Mouse (Mus musculus) CD4-positive helper T cell, adult 2 months (primary cell): ENCODE data around the gene Car10.

Experiments
- DNase-seq: peaks from one replicate; pipeline ENCODE4 v3.0.0-alpha.2; 2012; ENCODE audit warnings: low read depth, missing footprints, low spot score

Gene Car10

DNA sequence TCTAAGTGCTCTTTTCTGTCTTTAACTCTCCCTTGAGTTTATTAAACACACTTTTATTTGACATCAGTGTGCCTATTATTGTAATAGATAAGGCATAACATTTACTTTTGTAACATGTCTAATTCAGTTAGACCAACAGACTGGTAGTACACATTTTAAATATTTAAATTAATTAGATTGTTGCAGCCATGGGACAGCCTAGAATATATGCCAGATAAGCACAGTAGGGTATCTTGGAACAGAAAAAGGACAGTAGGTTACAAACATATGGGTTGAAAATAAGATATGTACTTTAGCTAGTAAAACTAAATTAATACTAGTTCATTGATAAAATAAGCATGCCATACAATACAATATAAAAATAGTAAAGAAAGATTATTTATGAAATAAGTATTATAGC is 74.6 kb downstream of the Car10 start:
- DNase-seq = no peak

DNA sequence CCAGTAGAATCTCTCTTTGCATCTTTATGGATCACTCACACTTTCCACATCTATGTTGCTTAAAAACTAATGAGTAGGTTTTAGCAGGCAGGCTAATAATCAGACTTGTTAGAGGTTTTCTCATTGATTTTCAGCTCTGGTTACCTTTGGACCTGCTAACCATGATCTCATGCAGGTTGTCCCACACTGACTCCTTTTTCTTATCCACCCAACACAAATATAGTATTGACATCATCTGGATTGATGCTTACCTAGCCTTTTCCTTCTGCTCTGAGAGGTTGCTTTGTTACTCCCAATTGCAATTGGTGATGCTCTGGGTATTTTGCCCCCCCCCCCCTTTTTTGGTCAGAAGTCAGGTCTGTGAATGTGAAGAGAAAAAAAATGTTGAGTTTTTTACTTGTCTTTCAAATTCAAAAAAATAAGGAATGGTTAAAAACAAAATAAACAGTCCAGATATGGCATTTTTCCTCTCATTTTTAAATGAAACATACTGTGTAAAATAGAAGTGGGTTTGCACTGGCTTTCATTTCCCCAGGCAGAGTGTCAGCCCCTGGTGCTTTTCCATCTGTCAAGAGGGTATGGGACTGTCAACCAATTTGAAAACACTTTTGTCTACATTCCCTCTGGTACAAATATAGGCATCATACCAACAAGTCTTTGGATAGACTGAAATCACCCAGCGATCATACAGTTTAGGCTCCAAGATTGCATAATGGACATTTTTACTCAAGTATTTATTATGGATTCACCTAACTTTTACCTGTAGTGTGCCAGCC is 75.9 kb downstream of the Car10 start:
- DNase-seq = no peak

DNA sequence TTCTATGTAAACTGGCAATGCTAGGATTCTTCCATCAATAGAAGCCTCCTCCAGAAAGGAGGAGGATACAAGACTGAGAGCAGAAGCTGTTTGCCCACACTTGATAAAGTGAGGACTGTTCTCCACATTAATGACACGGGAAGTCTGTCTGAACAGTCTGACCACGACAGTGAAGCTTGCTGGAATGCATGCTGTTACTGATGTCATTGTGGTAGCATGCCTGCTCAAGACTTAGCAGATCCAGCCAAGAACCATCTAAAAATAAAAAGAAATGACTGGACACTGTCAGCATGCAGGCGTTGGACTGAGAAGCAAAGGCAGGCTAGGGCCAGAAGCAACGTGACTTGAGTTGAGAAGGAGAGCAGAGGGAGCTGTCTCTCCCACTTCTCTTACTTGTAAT is 87.6 kb downstream of the Car10 start:
- no peak for DNase-seq

DNA sequence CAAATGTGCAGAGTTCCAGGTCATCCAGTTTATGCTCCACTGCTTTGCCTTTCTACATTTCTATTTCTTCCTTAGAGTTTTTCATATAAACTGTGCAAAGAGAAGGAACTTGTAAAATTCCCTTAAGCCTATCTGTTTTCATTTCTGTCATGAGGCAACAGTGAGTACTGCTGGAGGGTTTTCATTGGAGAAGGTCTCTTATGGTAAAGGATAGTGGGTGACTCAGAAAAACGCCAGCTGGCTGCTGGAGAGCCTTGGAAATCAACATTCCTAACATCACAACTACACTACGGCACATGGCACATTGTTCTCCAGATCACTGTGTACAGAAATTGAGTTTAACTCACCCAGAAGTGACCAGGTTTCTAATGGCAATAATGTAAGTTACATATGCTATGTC is 88.3 kb downstream of the Car10 start:
- no peak for DNase-seq

DNA sequence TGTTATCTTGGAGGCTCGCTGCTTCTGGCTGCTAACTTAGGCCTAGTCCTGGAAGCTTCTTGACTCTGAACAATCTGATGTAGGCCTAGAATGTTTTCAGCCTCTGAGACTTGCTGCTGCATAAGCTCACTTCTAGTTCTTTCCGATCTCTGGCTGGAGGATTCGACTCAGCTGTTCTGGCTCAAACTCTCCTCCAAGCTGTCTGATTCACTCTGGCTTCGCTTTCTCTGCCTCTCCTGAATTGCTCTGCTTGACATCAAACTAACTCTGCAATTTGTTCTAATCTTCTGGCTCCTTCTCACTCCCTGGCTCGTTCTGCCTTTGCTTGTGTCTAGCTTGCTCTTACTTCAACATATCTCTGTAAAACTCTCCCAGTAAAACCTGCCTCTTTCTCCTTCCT is 90.8 kb downstream of the Car10 start:
- DNase-seq = no peak

DNA sequence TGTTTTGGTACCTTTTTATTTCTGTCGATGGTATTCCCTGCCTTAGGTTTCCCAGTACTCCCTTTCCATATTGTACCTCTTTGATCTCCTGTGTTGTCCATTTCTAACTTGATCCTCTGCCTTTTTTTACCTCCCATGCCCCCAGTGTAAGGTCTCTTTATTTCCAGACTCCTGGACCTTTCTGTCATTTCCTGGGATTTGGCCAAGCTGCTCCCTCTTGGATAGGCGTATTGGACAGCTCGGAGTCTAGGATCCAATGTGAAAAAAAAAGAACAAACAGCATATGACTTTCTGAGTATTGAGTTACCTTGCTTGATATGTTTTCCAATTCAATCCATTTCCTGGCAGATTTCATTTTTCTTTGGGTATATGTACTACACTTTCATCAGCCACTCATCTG is 102.2 kb downstream of the Car10 start:
- DNase-seq = no peak

DNA sequence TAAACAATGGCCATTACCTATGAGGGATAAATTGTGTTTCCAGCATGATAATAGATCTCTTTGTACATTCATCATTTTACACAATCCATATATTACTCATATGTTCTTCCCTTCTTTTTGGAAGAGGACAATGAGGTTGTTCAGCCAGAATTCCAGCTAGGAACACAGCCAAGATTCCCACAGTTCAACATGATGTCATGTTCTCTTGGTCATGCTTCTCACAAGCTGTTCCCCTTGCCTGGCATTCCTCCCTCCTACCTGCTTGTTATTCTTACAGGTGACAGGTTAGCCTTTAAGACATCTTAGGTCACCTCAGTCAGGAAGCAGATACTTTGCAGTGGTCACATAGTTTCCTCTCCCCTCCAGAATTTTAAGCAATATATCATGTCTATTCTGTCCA is 119.6 kb downstream of the Car10 start:
- DNase-seq = no peak

DNA sequence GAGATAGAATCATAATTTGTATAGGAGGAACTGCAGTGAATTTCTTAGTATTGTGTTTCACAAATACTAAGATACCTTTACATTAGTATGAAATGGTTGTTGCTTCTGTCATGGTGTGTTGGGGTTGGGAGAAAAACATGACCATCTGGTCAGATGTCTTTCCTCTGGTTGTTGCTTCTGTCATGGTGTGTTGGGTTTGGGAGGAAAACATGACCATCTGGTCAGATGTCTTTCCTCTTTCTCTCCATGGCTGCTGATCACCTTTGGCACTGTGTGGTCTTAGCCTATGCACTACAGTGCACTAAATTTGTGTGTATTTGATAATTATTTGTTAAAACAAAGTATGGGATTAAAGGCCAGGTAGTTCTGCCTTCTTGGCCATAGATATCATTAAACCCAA is 132.2 kb downstream of the Car10 start:
- no peak for DNase-seq

DNA sequence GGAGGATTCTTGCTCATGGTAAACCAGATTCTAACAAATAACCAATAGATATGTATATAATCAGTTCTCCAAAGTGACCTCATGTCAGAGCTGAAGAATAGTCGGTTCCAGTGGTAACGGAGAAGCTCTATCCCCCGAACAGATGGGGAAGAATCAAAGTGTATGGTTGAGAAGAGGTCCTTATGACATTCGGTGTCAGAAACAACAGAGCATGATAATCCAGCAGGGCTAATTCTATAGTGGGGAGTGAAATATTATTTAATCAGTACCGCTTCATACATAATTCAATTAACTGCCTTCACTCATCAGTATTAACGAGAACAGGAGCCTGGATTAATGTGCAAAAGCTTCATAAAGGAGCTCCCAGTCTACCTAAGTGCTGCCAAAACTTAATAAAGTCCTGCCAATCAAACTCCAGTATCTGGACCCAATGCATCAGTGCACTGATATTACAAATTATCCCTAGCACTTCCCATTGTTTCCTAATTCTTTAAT is 152.0 kb downstream of the Car10 start:
- DNase-seq = no peak

DNA sequence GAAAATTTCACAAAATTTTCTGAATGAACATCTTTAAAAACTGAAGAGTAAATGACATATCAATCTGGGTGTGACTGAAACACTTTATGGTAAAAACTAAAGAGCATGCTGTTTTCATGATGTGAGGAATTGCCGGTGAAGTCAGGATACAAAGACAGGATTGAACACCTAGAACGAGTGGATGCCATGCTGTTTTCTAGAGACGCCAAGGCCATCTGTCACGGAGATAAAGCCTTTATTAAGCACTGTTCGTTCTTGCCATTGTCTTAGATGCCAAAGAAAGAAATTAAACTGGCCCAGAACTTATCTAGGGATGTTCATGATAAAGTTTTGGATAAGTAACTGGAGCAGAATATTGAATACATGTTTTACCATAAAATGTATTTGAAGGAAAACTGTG is 153.9 kb downstream of the Car10 start:
- no peak for DNase-seq

DNA sequence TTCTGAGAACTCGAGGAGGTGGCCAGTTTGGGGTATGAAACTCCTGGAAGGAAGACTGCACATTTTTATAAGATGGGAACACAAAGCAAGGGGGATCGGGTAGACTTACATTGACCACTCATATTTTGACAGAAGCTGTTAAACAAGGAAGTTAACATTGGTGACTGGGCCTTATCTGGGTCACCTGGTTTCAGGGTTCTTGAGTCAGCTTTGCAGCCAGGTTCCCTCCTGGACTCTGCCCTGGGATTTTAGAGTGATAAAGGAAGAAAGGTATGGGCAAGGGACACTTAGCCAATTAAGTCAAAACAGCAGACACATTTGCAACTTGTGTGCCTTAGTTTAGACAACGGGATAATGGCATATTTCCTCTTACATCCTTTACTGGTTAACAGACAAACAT is 166.2 kb downstream of the Car10 start:
- no peak for DNase-seq

DNA sequence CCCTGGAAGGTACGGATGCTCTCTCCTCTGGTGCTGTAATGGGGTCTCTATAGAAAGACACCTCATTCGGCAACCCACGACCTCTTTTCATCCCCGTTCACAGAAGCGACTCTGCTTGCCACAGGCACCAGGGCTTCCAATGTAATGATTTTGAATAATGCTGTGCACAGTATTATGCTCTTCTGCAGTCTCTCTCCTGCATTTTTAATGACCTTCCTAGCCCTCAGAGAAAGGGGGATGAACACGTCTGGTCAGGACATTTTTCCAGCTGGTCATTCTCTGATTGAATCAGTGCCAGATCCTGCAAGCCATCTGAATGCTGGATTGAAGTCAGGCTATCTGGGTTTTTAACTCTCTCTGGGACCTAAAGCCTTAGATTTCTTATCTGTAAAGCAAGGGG is 174.2 kb downstream of the Car10 start:
- no peak for DNase-seq

DNA sequence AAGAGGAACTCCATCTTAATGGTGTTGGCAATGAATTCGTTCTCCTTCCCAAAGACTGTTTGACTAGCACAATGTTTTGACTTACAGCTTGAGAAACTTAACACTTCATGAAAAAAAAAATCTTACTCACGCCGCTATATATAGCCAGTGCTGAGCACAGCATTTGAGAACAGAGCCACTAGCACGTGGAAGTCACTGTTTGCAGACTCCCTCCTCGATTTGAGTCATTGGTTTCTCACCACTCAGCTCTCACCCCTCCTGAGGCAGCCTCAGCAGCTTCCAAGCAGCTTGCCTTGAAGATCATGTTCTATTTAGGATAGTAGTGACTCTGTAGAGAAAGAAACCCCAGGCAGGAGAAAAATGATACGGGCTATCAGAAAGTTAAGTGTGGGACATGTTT is 176.1 kb downstream of the Car10 start:
- DNase-seq = no peak

DNA sequence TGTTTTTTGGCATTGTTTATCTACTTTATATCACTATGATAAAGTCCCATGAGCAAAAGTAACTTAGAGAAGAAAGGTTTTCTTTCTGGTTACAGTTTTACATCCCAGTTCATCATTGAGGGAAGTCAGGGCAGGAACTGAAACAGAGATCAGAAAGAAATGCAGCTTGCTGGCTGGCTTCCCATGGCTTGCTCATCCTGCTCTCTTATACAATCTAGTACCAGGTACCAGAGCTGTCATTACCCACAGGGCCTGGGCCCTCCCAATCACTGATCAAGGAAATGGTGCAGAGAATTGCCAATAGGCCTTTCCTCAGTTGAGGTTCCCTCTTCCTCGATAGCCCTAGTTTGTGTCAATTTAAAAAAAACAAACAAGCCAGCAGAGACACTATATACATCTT is 195.8 kb downstream of the Car10 start:
- DNase-seq = no peak

DNA sequence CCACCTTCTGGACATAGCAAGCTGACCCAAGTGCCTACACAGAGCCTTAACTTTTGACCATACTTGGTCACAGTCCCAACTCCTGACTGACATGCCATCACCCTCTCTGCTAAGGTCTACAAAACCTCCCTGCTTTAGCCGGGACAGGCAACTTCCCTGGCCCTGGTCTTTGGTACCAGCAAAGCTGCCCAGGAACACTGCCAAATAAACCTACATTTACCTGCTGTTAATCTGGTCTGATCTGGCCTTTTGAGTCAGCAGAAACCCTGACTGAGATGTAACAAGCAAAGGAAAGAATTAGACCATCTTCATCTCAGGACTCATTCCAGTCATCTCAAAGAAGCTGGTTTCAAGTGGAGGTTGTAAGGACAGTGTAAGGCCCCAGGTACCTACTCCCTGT is 212.2 kb downstream of the Car10 start:
- DNase-seq = no peak

DNA sequence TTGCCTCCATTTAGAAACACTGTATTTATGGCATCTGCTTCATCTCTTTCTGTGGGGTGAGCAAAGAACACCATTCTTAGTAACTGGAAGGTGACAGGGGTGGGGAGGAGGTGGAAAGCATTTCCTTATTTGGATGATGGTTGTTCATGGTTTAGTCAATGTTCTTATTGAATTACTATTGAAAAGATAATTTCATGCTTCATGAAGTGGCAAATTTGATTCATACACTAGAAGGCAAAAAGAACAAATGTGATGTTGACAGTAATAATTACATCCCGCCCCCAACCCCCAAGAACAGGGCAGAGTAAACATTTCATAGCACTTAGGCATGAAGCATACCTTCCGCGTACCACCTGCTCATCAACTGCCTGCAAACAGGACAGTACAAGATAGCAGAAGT is 239.9 kb downstream of the Car10 start:
- no peak for DNase-seq

DNA sequence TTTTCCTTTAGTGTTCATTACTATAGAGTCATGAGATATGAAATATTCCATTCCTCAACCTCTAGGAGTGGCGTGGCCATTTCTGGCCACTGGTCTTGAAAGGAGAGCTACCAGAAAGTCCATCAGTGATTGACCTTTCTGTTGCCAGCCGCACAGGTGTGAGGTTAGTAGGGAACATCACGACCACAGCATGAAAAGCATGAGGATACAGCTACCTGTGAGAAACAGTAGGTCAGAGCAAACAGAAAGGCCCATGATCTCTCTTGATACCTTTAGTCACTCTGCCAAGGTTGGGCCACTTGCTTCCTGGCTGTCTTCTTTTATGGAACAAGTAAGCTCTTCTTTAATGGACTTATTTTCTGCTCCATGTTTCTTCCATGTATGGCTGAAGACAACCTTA is 246.1 kb downstream of the Car10 start:
- no peak for DNase-seq

DNA sequence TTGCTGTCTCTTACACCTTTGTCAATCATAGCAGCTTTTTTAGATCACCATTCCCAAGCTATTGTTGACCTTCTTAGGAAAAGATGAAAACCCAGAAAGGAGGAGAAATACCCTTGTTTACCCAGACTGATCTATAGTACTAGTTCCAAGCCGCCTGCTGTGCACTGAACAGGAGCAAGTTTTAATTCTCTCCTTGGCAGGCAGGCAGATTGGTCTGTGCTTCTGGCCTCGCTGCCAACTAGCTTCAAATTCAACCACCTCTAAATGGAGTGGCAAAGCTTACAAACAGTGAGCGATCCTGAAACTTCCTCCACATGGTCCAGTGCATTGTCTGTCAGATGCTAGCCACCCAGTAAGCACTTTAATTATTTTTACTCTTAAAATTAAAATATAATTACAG is 247.0 kb downstream of the Car10 start:
- no peak for DNase-seq

DNA sequence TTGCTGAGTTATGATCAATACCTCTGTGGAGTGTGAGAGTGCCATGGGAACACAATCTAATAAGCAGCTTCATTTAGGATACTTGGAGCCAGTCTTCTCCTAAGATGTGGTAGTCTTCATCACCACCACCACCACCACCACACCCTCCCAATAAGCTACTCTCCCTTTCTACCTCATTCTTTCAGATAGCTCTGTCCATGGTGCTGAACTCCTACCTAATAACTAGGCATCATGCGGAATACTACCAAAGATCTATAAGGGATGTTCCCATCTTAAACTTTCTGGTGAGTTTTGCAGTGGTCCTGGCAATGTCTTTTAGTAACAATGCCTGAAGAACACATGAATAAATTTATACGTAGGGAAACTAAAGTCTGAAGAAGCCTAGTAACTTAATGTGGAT is 263.7 kb downstream of the Car10 start:
- DNase-seq = no peak

DNA sequence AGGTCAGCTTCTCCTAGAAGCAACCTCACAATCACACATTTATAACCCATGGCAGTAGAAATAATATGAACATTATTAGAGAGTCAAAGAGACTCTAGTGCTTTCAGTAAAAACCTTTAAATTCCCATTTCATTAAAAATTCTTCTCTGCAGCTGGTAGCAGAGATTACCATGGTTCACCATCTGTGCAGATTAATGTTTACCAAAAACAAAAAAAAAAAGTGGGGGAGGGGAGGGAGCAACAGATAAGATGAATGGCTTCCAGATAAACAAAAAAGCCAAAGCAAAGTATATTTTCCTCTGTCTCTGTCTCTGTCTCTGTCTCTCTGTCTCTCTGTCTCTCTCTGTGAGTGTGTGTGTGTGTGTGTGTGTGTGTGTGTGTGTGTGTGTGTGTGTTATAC is 266.3 kb downstream of the Car10 start:
- no peak for DNase-seq

DNA sequence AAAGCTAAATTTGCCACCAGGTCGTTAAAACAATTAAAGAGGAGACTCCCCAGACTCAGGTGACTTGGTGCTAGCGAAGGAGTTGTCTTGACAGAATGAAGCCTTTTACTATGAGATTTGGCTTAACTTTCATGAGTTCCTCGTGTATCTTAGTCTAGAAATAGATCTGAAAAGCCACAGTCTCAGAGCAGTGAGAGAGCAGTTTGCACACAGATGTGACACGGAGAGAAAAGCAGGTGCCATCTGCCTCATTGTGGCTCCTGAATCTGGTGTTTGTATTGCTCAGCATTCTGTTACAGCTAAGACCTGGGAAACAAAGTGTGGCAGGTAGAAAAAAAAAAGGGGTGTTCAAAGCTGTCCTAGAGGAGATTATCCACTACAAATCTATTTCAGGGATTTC is 269.4 kb downstream of the Car10 start:
- DNase-seq = no peak

DNA sequence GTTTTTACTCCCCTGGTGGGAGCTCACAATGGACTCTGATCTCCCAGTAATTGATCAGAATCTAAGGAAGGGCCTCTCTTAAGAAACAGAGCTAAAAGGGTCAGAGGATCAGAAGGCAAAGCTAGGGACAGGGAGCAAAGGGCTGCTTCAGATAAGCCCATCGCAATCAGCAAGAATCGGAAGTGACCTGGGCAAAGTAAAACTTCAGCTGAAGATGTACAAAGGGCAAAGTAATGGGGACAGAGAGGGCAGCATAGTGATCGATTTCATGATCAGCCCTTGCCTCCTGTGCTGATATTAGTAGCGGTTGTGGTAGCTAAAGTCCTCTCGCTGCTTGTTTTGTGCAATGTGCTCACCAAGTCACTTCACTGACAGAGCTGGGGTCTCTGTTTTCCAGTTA is 269.9 kb downstream of the Car10 start:
- no peak for DNase-seq

DNA sequence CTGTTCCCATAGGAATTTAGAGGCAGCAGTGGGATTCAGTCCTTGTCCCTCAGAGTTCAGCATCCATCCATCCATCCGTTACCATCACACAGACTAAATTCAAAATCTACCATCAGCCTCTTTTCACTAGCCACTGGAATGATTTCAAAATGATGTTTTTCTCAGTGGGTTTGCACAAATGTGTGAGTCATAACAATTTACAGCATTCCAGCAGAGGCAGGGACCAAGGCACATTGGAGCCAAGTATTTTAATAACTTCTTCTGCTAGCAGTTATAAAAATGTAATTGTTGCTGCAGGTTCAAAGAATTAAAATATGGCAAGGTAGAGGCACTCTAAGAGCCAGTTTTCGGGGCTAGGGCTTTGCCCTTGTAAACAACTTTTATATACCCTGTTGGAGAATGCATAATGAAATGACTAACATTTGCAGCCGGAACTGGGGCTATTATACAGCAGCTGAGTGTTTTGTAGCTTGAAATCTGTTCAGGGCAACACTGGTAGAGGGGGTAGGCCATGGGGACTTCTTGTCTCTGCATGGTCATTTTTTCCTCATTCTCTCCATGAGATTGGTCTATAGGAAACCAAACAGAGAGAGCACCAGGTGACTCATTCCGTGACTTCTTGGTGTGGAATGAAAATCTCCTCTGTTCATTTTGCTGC is 276.0 kb downstream of the Car10 start:
- no peak for DNase-seq

DNA sequence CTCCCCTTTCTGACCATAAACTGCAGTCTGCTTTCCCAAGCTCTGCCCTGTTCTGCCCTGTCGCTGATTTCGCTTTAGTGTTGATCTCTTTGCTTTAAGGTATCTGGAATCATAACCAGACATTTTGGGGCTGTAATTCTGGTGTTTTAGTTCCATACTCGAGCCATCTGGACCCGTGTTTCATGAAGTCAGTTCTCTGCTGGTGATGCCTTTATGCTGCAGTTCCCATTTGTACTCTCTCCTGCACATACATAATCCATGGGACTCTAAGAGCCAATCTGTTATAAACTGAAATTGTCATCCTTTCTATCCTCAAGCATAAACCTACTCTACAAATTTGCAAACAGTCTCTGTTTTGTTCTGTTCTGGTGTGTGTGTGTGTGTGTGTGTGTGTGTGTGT is 293.3 kb downstream of the Car10 start:
- DNase-seq = no peak
